Mouse (Mus musculus): ENCODE data around the gene Frs2.

DNA sequence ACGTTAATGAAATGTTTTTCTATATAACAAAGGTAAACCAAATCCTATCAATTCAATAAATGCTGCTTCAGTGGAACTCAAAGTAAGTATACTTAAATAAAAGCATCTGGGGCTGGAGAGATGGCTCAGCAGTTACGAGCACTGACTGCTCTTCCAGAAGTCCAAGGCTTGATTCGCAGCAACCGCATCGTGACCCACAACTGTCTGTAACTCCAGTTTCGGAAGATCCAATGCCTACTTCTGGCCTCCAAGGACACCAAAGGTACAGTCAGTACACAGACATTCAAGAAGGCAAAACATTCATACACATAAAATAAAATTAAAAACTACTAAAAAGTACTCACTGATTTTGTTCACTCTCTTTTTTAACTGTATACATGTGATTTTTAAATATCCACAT, 52.2 kb downstream of the Frs2 start:
- TF ChIP-seq POLR2A (IDR thresholded peaks at IDR 0.05; ENCODE audit: low read depth, low read length) (no peak), CTCF (conservative IDR thresholded peaks at IDR 0.05; ENCODE audit: insufficient read depth, insufficient read length, low read depth, low read length) (no peak)

Data from kidney, adult 2 months (tissue).